Mouse (Mus musculus): Measurements from ENCODE around the gene Trim69.

GRCm38 (mm10) chr2:122186106-122186505 is 25.6 kb downstream of the Trim69 start, which contains the start of the genes Patl2 and Terb2:
- TF ChIP-seq POLR2A (IDR thresholded peaks at IDR 0.05; ENCODE audit: low read depth, low read length): no peak
- TF ChIP-seq CTCF (IDR thresholded peaks at IDR 0.05; ENCODE audit: extremely low read depth, insufficient read length, insufficient replicate concordance, low read depth, low read length): no peak
